Mouse (Mus musculus) liver, embryonic 14.5 days (tissue): ENCODE results near the gene Olfr1368. TPM values are rescaled to one million over a fixed set of nuclear protein-coding genes. Genes with fewer than 3 reads are reported as not detected.

Experiments
- ATAC-seq: fragments of 200-750 bp; cut with Nextera tagmentation; 2 replicates; pipeline ENCODE4 v1.8.0; 2017; ENCODE audit warnings: moderate number of reproducible peaks, mild to moderate bottlenecking, moderate library complexity; ENCODE audit not compliant: insufficient read depth
- DNase-seq, 3 experiments: peaks; one replicate each; pipeline ENCODE4 v3.0.0-alpha.2; 2012 to 2013; ENCODE audit warnings: low read depth in 3 of 3, low spot score in 3 of 3
- H3K27ac ChIP-seq: fragments of 300-500 bp; sonication (generic); 2 replicates; pipeline ENCODE4 v1.5.1; 2014; ENCODE audit warnings: moderate library complexity, mild to moderate bottlenecking, control low read depth, inconsistent platforms
- H3K27me3 ChIP-seq: fragments of 300-500 bp; sonication (generic); 2 replicates; pipeline ENCODE4 v1.6.1; 2014; ENCODE audit warnings: mild to moderate bottlenecking, low read length, moderate library complexity; ENCODE audit not compliant: control insufficient read depth, insufficient read depth
- H3K36me3 ChIP-seq: fragments of 300-500 bp; sonication (generic); replicated peaks from 2 replicates; pipeline ENCODE4 v1.6.1; 2014; ENCODE audit warnings: low read depth; ENCODE audit not compliant: control insufficient read depth, insufficient read depth
- H3K4me1 ChIP-seq, 2 experiments: fragments of 200-500 bp in 1 of 2; fragments of 300-500 bp in 1 of 2; sonication (generic) in 1 of 2; replicated peaks; 2 replicates each; pipeline ENCODE4 v1.6.1; 2012 to 2014; ENCODE audit warnings: antibody characterized with exemption in 1 of 2, inconsistent platforms in 1 of 2, low read length in 1 of 2; ENCODE audit not compliant: control insufficient read depth in 2 of 2, insufficient read depth in 2 of 2
- H3K4me2 ChIP-seq: fragments of 300-500 bp; sonication (generic); 2 replicates; pipeline ENCODE4 v1.6.1; 2014; ENCODE audit warnings: low read depth, mild to moderate bottlenecking, control low read depth, moderate library complexity
- H3K4me3 ChIP-seq, 2 experiments: fragments of 200-500 bp in 1 of 2; fragments of 300-500 bp in 1 of 2; sonication (generic) in 1 of 2; 2 replicates each; pipeline ENCODE4 v1.5.1; 2012 to 2014; ENCODE audit warnings: low read depth in 2 of 2, low read length in 2 of 2, mild to moderate bottlenecking in 2 of 2, control low read depth in 1 of 2, inconsistent platforms in 1 of 2, moderate library complexity in 1 of 2; ENCODE audit not compliant: insufficient read depth in 1 of 2
- H3K9ac ChIP-seq: fragments of 300-500 bp; sonication (generic); replicated peaks from 2 replicates; pipeline ENCODE4 v1.6.1; 2014; ENCODE audit warnings: mild to moderate bottlenecking, control low read depth, moderate library complexity
- H3K9me3 ChIP-seq: fragments of 300-500 bp; sonication (generic); 2 replicates; pipeline ENCODE4 v1.6.1; 2016; ENCODE audit warnings: low read length, mixed read lengths; ENCODE audit not compliant: control insufficient read depth
- CTCF ChIP-seq: IDR thresholded peaks from 2 replicates; pipeline ENCODE4 v1.5.1; 2016; ENCODE audit warnings: antibody characterized with exemption, low read depth, control low read depth
- EP300 ChIP-seq: IDR thresholded peaks from 2 replicates; pipeline ENCODE4 v1.6.1; 2016; ENCODE audit warnings: antibody characterized with exemption, low read depth
- WGBS: fragments of 180-500 bp; shearing (Covaris S2); extraction: QIAGEN DNeasy Blood & Tissue Kit; methylation state at CpG from one replicate; pipeline ENCODE4 v1.1.7; 2014; ENCODE audit not compliant: insufficient replicate concordance; 5-methylcytosine and 5-hydroxymethylcytosine counted together
- polyA plus RNA-seq, 2 experiments: library from polyadenylated mRNA; depleted of rRNA in 1 of 2; stranded (reverse) in 1 of 2; unstranded in 1 of 2; fragments of >200 nt; fragmentation: Nextera tagmentation in 1 of 2; extraction: Ambion mirVana in 1 of 2; gene quantifications; 2 replicates each; pipeline versions ENCODE4 v1.2.1 to v1.2.3; 2012 to 2014

Olfr1368 gene
- polyA plus RNA-seq, 2 experiments: not detected

DNA sequence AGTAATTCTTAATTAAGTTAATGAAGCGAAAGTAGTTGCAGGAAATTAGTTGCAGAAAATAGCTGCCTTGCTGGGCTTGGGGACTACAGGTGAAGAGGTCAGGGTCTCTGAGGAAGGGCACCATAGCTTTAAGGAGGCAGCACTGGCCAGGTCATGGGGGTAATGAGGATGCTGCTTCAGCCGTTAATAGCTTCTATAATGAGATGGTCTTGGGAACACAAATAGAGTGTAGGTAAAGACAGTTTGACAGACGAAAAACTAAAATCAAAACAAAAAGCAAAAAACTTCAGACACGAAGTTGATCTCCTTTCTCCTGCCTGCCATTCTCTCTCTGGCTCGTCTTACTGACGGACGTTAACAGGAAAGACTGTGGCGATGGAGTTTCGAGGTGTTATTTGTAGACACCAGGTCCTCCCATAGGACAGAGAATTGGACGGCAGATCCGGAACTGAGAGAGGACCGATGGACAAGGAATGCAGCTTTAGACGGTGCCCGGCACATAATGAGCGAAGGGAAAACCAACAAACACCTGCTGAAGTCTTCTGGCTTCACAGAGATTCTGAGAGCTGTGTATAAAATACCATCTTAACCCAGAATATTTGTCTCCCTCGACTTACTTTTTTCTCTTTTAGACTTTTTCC is 22.8 kb upstream of the Olfr1368 start:
- H3K36me3 ChIP-seq: no peaks in the 10 kb centered on the region
- DNase-seq (peak in 1 of 3 experiments; percentile 65), ATAC-seq (no peak)
- H3K27me3 ChIP-seq: no peaks in the 10 kb centered on the region; the same call in 1 of the 2 replicates
- H3K4me3 ChIP-seq: peak overlapping the region; percentile 77 to 98
- H3K9me3 ChIP-seq: no peaks in the 10 kb centered on the region
- peak overlapping the region; percentile 99 for H3K4me2 ChIP-seq
- TF ChIP-seq CTCF: no peak
- no peak for TF ChIP-seq EP300
- 0% methylated on average over 16 of the region's 16 CpGs for WGBS
- peaks cover 8 to 19% of the 10 kb centered on the region in 2 experiments for H3K4me1 ChIP-seq
- H3K27ac ChIP-seq: peak overlapping the region; percentile 83
- H3K9ac ChIP-seq: peak overlapping the region; percentile 81

DNA sequence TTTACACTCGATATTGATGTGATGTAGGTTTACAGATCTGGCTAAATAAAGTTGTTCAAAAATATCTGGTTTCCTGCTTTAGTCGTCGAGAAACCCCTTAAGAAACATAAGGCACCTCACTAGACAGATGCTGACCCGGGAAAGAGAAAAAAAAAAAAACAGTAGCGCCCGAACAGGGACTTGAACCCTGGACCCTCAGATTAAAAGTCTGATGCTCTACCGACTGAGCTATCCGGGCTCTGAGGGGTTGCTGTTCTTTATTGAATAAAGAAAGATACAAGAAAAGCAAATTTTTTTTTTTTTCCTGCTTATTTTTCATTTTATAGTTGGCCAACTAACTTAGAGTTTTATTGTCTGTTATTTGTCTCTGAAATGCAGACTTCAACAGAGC is 22.2 kb upstream of the Olfr1368 start:
- ATAC-seq (peak; percentile 44; the same call in 1 of the 2 replicates), DNase-seq (peak in 1 of 3 experiments; percentile 56)
- no peaks in the 10 kb centered on the region; the same call in 1 of the 2 replicates for H3K27me3 ChIP-seq
- H3K9ac ChIP-seq: peak overlapping the region; percentile 81
- no peaks in the 10 kb centered on the region for H3K9me3 ChIP-seq
- no peaks in the 10 kb centered on the region for H3K36me3 ChIP-seq
- H3K4me3 ChIP-seq: peak overlapping the region; percentile 77 to 98; a peak in 3 of 4 replicates
- H3K4me1 ChIP-seq: peaks cover 8 to 13% of the 10 kb centered on the region in 2 experiments
- peak overlapping the region; percentile 83 for H3K27ac ChIP-seq
- TF ChIP-seq EP300: no peak; the same call in 1 of the 2 replicates
- TF ChIP-seq CTCF: no peak
- under 1% methylated on average over 8 of the region's 8 CpGs for WGBS
- peak overlapping the region; percentile 99 for H3K4me2 ChIP-seq

DNA sequence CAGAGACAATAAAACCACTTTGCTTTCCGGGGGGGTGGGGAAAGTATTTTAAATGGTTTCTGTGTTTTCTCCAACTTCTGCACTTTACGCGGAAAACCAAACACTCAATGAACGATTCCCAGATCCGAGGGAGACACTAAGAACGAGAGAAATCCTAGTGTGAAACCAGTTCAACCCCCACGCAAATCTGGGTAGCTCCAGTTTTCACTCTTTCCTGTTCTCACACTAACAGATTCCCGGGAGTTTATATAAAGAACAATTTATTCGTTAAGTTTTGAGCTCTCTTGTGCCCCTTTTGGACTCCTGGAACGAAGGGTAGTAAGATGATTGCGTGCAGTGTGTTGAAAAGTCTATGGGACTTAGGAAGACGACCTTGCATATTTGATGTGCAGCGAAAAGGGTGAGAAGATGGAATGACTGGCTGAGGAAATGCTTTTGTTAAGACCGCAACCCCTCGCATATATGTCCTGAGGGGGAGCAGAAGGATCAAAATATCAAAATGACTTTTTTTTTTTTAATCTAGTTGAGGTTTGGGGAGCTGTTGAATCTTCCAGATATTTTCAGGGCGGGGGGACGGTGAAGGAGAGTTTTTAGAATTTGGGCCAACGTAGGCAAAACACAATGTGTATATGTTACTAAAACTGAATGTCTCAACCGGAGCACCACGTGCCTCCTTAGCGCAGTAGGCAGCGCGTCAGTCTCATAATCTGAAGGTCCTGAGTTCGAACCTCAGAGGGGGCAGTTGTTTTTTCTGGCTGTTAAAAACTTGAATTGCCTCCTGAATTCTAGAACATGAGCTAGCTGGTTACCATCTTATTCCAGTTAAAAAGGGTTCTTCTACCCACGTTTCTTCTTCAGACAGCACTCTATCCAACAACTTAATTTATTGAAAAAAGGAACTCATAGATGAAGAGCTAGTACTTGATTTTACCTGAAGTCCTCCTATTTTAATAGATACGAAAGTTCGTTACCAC is 21.6 kb upstream of the Olfr1368 start:
- peak; percentile 40 for ATAC-seq
- H3K4me3 ChIP-seq: peak overlapping the region; percentile 73 to 77
- peak overlapping the region; percentile 64 for H3K9ac ChIP-seq
- H3K9me3 ChIP-seq: no peaks in the 10 kb centered on the region
- H3K27me3 ChIP-seq: no peaks in the 10 kb centered on the region; the same call in 1 of the 2 replicates
- TF ChIP-seq EP300 (no peak; the same call in 1 of the 2 replicates), CTCF (no peak)
- no peaks in the 10 kb centered on the region for H3K36me3 ChIP-seq
- no peak overlapping the region for H3K27ac ChIP-seq
- H3K4me2 ChIP-seq: peak overlapping the region; percentile 99
- H3K4me1 ChIP-seq: peaks cover 8 to 12% of the 10 kb centered on the region in 2 experiments
- peak in 1 of 3 experiments; percentile 71 for DNase-seq
- WGBS: 1% methylated on average over 27 of the region's 27 CpGs

DNA sequence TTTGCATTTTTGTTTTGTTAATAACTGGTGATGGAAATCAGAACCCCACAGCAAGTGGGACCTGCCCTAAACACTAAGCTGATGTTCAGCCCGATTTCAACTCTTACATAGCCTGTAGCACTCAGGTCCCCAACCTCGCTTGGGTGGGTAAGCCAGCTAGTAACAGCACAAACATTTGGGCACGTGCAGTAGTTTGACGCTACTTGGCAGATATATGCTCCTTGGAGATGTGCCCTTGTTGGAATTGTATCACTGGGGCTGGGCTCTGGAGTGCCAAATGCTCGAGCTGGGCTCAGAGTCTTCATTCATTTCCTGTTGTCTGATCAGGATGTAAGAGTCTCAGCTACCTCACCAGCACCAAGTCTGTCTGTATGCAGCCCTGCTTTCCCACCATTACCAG is 16.9 kb upstream of the Olfr1368 start:
- H3K4me3 ChIP-seq: no peak overlapping the region
- WGBS: 49% methylated on average over 5 of the region's 5 CpGs
- no peak for ATAC-seq

More for the DNA sequence above, 16.9 kb upstream of the Olfr1368 start:
- no peaks in the 10 kb centered on the region for H3K9me3 ChIP-seq
- no peak overlapping the region for H3K9ac ChIP-seq
- peaks cover 17% of the 10 kb centered on the region for H3K27me3 ChIP-seq
- peaks cover 7 to 15% of the 10 kb centered on the region in 2 experiments for H3K4me1 ChIP-seq
- no peaks in the 10 kb centered on the region for H3K36me3 ChIP-seq
- DNase-seq: no peak
- H3K27ac ChIP-seq: no peak overlapping the region
- TF ChIP-seq CTCF (no peak), EP300 (no peak)
- no peak overlapping the region for H3K4me2 ChIP-seq
